Mouse (Mus musculus): ENCODE measurements around the gene Epgn. TPM values are rescaled to one million over a fixed set of nuclear protein-coding genes. Genes with fewer than 3 reads are reported as not detected.

Epgn gene
- total and polyA plus RNA-seq, 2 experiments from 2014 or later: 0.37 TPM; not detected in 1

GRCm38 (mm10) chr5:91075021-91075420 lies 47.8 kb downstream of the Epgn start:
- Histone ChIP-seq H3K27me3 (ENCODE audit: insufficient read depth, low read length) (peaks cover 11% of the 10 kb centered on the region), H3K4me2 (ENCODE audit: low read depth, low read length) (peak overlapping the region; percentile 67), H3K9ac (replicated peaks; ENCODE audit: low read length) (no peak overlapping the region), H3K4me1 (ENCODE audit: insufficient read depth, low read length) (no peaks in the 10 kb centered on the region), H3K36me3 (ENCODE audit: insufficient read depth, low read length) (no peaks in the 10 kb centered on the region), H3K27ac (no peak overlapping the region), H3K9me3 (ENCODE audit: low read length) (no peaks in the 10 kb centered on the region), H3K4me3 (ENCODE audit: low read length) (peak overlapping the region; percentile 30; the same call in 1 of the 2 replicates)
- no peak for TF ChIP-seq CTCF (IDR thresholded peaks at IDR 0.05; ENCODE audit: low read depth)
- DNase-seq (ENCODE audit: low spot score) (no peak), ATAC-seq (no peak)
- 58% methylated on average over 1 of the region's 1 CpGs for WGBS

- Histone ChIP-seq H3K27me3 (ENCODE audit: insufficient read depth, low read length) (no peaks in the 10 kb centered on the region), H3K9ac (replicated peaks; ENCODE audit: low read length) (no peak overlapping the region), H3K36me3 (ENCODE audit: insufficient read depth, low read length) (no peaks in the 10 kb centered on the region), H3K9me3 (ENCODE audit: low read length) (no peaks in the 10 kb centered on the region), H3K4me2 (ENCODE audit: low read depth, low read length) (no peak overlapping the region), H3K4me1 (ENCODE audit: insufficient read depth, low read length) (no peaks in the 10 kb centered on the region), H3K27ac (no peak overlapping the region), H3K4me3 (ENCODE audit: low read length) (no peak overlapping the region)
- WGBS: 89% methylated on average over 5 of the region's 5 CpGs
- TF ChIP-seq CTCF (IDR thresholded peaks at IDR 0.05; ENCODE audit: low read depth): no peak
- ATAC-seq: no peak
- DNase-seq (ENCODE audit: low spot score): no peak
Observed at GRCm38 (mm10) chr5:91083016-91083415, 55.8 kb downstream of the Epgn start.

Other genes with a start within 250 kb of the Epgn start
- gene Cxcl3, start 241.4 kb upstream of the Epgn start, total RNA-seq (2014; rRNA removed): not detected in 2 replicates
- 0.24 and 0.29 TPM in 2 replicates for gene Cxcl3, start 241.4 kb upstream of the Epgn start, polyA plus RNA-seq (2015; fragmentation: Nextera tagmentation; extraction: Ambion mirVana)
- gene Cxcl15, start 232.9 kb upstream of the Epgn start, total RNA-seq (2014; rRNA removed): not detected in 2 replicates
- not detected in 2 replicates for gene Cxcl15, start 232.9 kb upstream of the Epgn start, polyA plus RNA-seq (2015; fragmentation: Nextera tagmentation; extraction: Ambion mirVana)
- 0.22 TPM in 1 of 2 replicates, not detected in the other for gene Cxcl1, start 136.2 kb upstream of the Epgn start, total RNA-seq (2014; rRNA removed)
- 0.50 and 0.56 TPM in 2 replicates for gene Cxcl1, start 136.2 kb upstream of the Epgn start, polyA plus RNA-seq (2015; fragmentation: Nextera tagmentation; extraction: Ambion mirVana)
- gene Cxcl2, start 123.6 kb upstream of the Epgn start, total RNA-seq (2014; rRNA removed): not detected in 2 replicates
- gene Cxcl2, start 123.6 kb upstream of the Epgn start, polyA plus RNA-seq (2015; fragmentation: Nextera tagmentation; extraction: Ambion mirVana): 0.14 TPM in 1 of 2 replicates, not detected in the other
- gene Mthfd2l, start 96.3 kb upstream of the Epgn start, total RNA-seq (2014; rRNA removed): 84.7 and 97.5 TPM in 2 replicates
- 58.8 and 62.7 TPM in 2 replicates for gene Mthfd2l, start 96.3 kb upstream of the Epgn start, polyA plus RNA-seq (2015; fragmentation: Nextera tagmentation; extraction: Ambion mirVana)
- not detected in 2 replicates for gene Ereg, start 47.2 kb downstream of the Epgn start, total RNA-seq (2014; rRNA removed)
- gene Ereg, start 47.2 kb downstream of the Epgn start, polyA plus RNA-seq (2015; fragmentation: Nextera tagmentation; extraction: Ambion mirVana): not detected in 2 replicates
- 1.6 TPM in 1 of 2 replicates, not detected in the other for gene Areg, start 112.1 kb downstream of the Epgn start, total RNA-seq (2014; rRNA removed)
- 0.77 and 0.94 TPM in 2 replicates for gene Areg, start 112.1 kb downstream of the Epgn start, polyA plus RNA-seq (2015; fragmentation: Nextera tagmentation; extraction: Ambion mirVana)

Data from hindbrain, postnatal 0 days (tissue).